18 mouse cellular contexts compared by ENCODE assay signal in genomic region chr1:89174621-89175020, GRCm38 (mm10).
DNase-seq lines count a peak whose midpoint lies in the region; ATAC-seq and TF ChIP-seq lines count a peak whose summit lies in the region.
"Had no signal": no experiment of that assay in that cellular context is flagged by ENCODE, and none has a peak within 500 bp of the region (broad histone marks: within the 10 kb centered on the region; RNA-seq: fewer than 3 reads in every experiment).

No protein-coding gene starts in this region.

- no peak overlapping the region; the same call in 1 of the 2 replicates for H3K9ac ChIP-seq in heart, embryonic 11.5 days (ENCODE audit: low read depth, low read length)
- H3K9ac ChIP-seq: embryonic facial prominence, embryonic 13.5 days; embryonic facial prominence, embryonic 15.5 days; forebrain, embryonic 13.5 days; forebrain, embryonic 15.5 days; forebrain, postnatal 0 days had no signal

- no peaks in the 10 kb centered on the region for H3K36me3 ChIP-seq in heart, embryonic 11.5 days (ENCODE audit: control insufficient read depth, insufficient read depth, low read length)
- H3K36me3 ChIP-seq in testis, adult 2 months (ENCODE audit: control insufficient read depth, insufficient read depth, low read length), result no peaks in the 10 kb centered on the region
- H3K36me3 ChIP-seq: embryonic facial prominence, embryonic 13.5 days; embryonic facial prominence, embryonic 15.5 days; forebrain, embryonic 15.5 days had no signal

- peak; percentile 82 for DNase-seq in heart, adult 11 months
- DNase-seq in testis, postnatal 14 days (ENCODE audit: low spot score), result no peak
- DNase-seq in urinary bladder, adult 2 months (ENCODE audit: low spot score), result no peak
- DNase-seq: adrenal gland, adult 2 months; cerebellum, adult 11 months; cerebellum, adult 18-20 months; cerebellum, adult 8-10 months; cerebellum, adult 9-11 months; cerebellum, postnatal 14 days; cerebellum, postnatal 36 days; embryo, embryonic 11 days; forebrain, postnatal 0 days had no signal

- H3K9me3 ChIP-seq in heart, embryonic 11.5 days (replicated peaks; ENCODE audit: control insufficient read depth, low read length), result no peaks in the 10 kb centered on the region
- H3K9me3 ChIP-seq: embryonic facial prominence, embryonic 13.5 days; embryonic facial prominence, embryonic 15.5 days; forebrain, embryonic 13.5 days; forebrain, embryonic 15.5 days had no signal

- H3K4me1 ChIP-seq in heart, embryonic 11.5 days (ENCODE audit: control insufficient read depth, insufficient read depth, low read length), result 0 out of 2 replicates have a peak, but pooled peaks cover 3% of the 10 kb centered on the region
- H3K4me1 ChIP-seq in testis, adult 2 months (ENCODE audit: control insufficient read depth, insufficient read depth, low read length), result peaks cover 12% of the 10 kb centered on the region
- H3K4me1 ChIP-seq: embryonic facial prominence, embryonic 13.5 days; embryonic facial prominence, embryonic 15.5 days; forebrain, embryonic 13.5 days had no signal

- no peak for ATAC-seq in heart, embryonic 11.5 days (replicated peaks; ENCODE audit: insufficient number of reproducible peaks, low FRiP score, low TSS enrichment)
- ATAC-seq: forebrain, embryonic 13.5 days; forebrain, embryonic 15.5 days; forebrain, postnatal 0 days had no signal

- no peak overlapping the region for H3K27ac ChIP-seq in heart, embryonic 11.5 days (ENCODE audit: low read depth, low read length)
- H3K27ac ChIP-seq in testis, adult 2 months (ENCODE audit: control insufficient read depth, insufficient read depth, low read depth, low read length), result no peak overlapping the region
- H3K27ac ChIP-seq: embryonic facial prominence, embryonic 13.5 days; embryonic facial prominence, embryonic 15.5 days; forebrain, embryonic 13.5 days; forebrain, embryonic 15.5 days had no signal

- 58% methylated on average over 7 of the region's 7 CpGs for WGBS in heart, embryonic 11.5 days (ENCODE audit: insufficient replicate concordance)

- H3K4me2 ChIP-seq in heart, embryonic 11.5 days, result no peak overlapping the region
- H3K4me2 ChIP-seq: embryonic facial prominence, embryonic 13.5 days; embryonic facial prominence, embryonic 15.5 days; forebrain, embryonic 13.5 days; forebrain, embryonic 15.5 days had no signal

- no peaks in the 10 kb centered on the region for H3K27me3 ChIP-seq in heart, embryonic 11.5 days (ENCODE audit: control insufficient read depth, insufficient read depth, low read length)
- no peaks in the 10 kb centered on the region for H3K27me3 ChIP-seq in testis, adult 2 months (ENCODE audit: control insufficient read depth, insufficient read depth, low read length)
- H3K27me3 ChIP-seq: embryonic facial prominence, embryonic 13.5 days; embryonic facial prominence, embryonic 15.5 days; forebrain, embryonic 13.5 days; forebrain, embryonic 15.5 days had no signal

- no peak overlapping the region for H3K4me3 ChIP-seq in heart, embryonic 11.5 days (ENCODE audit: low read depth, low read length)
- H3K4me3 ChIP-seq in testis, adult 2 months (ENCODE audit: control insufficient read depth, low read depth, low read length), result peak overlapping the region; percentile 36
- H3K4me3 ChIP-seq: embryonic facial prominence, embryonic 13.5 days; embryonic facial prominence, embryonic 15.5 days; forebrain, embryonic 13.5 days; forebrain, embryonic 15.5 days had no signal

- no peak for TF ChIP-seq POLR2A in testis, adult 2 months (IDR thresholded peaks at IDR 0.05; ENCODE audit: control insufficient read depth, low read depth, low read length)

- no peak for TF ChIP-seq CTCF in testis, adult 2 months (IDR thresholded peaks at IDR 0.05; ENCODE audit: control insufficient read depth, insufficient read depth, insufficient replicate concordance, low read depth, low read length)
